8 mouse cellular contexts compared by ENCODE assay signal in the genomic region with DNA sequence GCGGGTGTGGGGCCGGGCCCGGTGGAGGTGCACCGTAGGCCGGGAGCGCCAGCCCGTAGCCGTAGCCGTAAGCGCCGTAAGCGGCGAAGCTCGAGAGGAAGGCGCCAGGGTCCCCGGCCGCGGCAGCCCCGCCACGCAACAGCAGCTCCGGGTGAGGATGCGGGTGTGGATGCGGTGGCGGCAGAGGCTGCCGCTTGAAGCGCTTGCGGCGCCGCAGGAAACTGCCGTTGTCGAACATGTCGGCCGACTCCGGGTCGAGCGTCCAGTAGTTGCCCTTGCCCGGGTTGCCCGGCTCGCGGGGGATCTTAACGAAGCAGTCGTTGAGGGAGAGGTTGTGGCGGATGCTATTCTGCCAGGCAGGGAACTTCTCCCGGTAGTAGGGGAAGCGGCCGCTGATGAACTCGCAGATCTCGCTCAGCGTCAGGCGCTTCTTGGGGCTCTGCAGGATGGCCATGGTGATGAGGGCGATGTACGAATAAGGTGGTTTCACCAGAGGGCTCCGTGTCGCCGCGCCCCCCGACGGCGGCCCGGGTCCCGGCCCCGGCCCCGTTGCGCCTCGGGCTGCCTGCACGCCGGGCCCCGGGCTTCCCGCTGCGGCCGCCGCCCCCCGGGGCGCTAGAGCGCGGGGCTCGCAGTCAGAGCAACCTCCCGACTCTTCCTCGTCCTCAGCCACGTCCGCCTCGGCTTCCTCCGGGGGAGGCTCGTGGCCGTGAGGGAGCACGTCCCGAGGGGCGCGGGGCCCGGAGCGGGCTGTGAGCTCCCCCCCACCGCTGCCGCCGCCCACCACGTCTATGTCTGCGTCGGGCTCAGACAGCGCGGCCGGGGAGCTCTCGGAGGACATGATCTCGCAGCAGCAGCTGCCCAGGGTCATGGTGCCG. TPM values are rescaled to one million over a fixed set of nuclear protein-coding genes. Genes with fewer than 3 reads are reported as not detected.
DNase-seq lines count a peak whose midpoint lies in the region; ATAC-seq and TF ChIP-seq lines count a peak whose summit lies in the region.

No protein-coding gene starts in this region.

- peak overlapping the region; percentile 85 for H3K4me2 ChIP-seq in embryonic facial prominence, embryonic 14.5 days (ENCODE audit: low read depth, low read length)
- H3K4me2 ChIP-seq in hindbrain, embryonic 11.5 days (replicated peaks; ENCODE audit: low read depth, low read length): peak overlapping the region; percentile 74
- peak overlapping the region; percentile 85 for H3K4me2 ChIP-seq in liver, embryonic 13.5 days

- H3K9ac ChIP-seq in embryonic facial prominence, embryonic 14.5 days (ENCODE audit: low read depth, low read length): peak overlapping the region; percentile 71
- peak overlapping the region; percentile 23 for H3K9ac ChIP-seq in hindbrain, embryonic 11.5 days (ENCODE audit: low read depth, low read length)
- H3K9ac ChIP-seq in liver, embryonic 13.5 days: peak overlapping the region; percentile 55

- no peaks in the 10 kb centered on the region for H3K9me3 ChIP-seq in E14TG2a.4 (ENCODE audit: low read length)
- H3K9me3 ChIP-seq in embryonic facial prominence, embryonic 14.5 days (ENCODE audit: control insufficient read depth, low read length): no peaks in the 10 kb centered on the region
- H3K9me3 ChIP-seq in hindbrain, embryonic 11.5 days (ENCODE audit: control insufficient read depth, low read length): no peaks in the 10 kb centered on the region
- no peaks in the 10 kb centered on the region for H3K9me3 ChIP-seq in liver, embryonic 13.5 days (replicated peaks)

- DNase-seq in CD4-positive helper T cell, adult 2 months (ENCODE audit: low read depth, low spot score): peak; percentile 62
- no peak for DNase-seq in embryonic facial prominence, embryonic 14.5 days (ENCODE audit: low spot score)
- DNase-seq in hindbrain, embryonic 11.5 days (ENCODE audit: low spot score): peak; percentile 72
- no peak for DNase-seq in liver, embryonic 13.5 days
- no peak for DNase-seq in cerebellum, postnatal 36 days

- H3K4me3 ChIP-seq in E14TG2a.4 (replicated peaks; ENCODE audit: low read length): peak overlapping the region; percentile 79
- peak overlapping the region; percentile 63 for H3K4me3 ChIP-seq in embryonic facial prominence, embryonic 14.5 days (ENCODE audit: low read depth, low read length)
- peak overlapping the region; percentile 42 for H3K4me3 ChIP-seq in hindbrain, embryonic 11.5 days (ENCODE audit: low read depth, low read length)
- peak overlapping the region; percentile 62 for H3K4me3 ChIP-seq in liver, embryonic 13.5 days (replicated peaks)
- peak overlapping the region; percentile 34 for H3K4me3 ChIP-seq in olfactory bulb, adult 2 months (ENCODE audit: insufficient read depth, low read depth, low read length)

- H3K27me3 ChIP-seq in E14TG2a.4 (ENCODE audit: insufficient read depth, low read length): peaks cover 97% of the 10 kb centered on the region
- H3K27me3 ChIP-seq in embryonic facial prominence, embryonic 14.5 days (replicated peaks; ENCODE audit: control insufficient read depth, insufficient read depth, low read length): peaks cover 100% of the 10 kb centered on the region
- peaks cover 92% of the 10 kb centered on the region for H3K27me3 ChIP-seq in hindbrain, embryonic 11.5 days (ENCODE audit: control insufficient read depth, insufficient read depth, low read length)
- H3K27me3 ChIP-seq in liver, embryonic 13.5 days: peaks cover 100% of the 10 kb centered on the region

- peak overlapping the region; percentile 58 for H3K27ac ChIP-seq in embryonic facial prominence, embryonic 14.5 days (replicated peaks; ENCODE audit: low read depth, low read length)
- no peak overlapping the region for H3K27ac ChIP-seq in hindbrain, embryonic 11.5 days (ENCODE audit: low read depth, low read length)
- no peak overlapping the region for H3K27ac ChIP-seq in liver, embryonic 13.5 days
- H3K27ac ChIP-seq in olfactory bulb, adult 2 months (ENCODE audit: insufficient read depth, low read depth, low read length): no peak overlapping the region

- 1% methylated on average over 34 of the region's 103 CpGs for WGBS in embryonic facial prominence, embryonic 14.5 days
- 1% methylated on average over 89 of the region's 103 CpGs for WGBS in hindbrain, embryonic 11.5 days
- 1% methylated on average over 102 of the region's 103 CpGs for WGBS in liver, embryonic 13.5 days (ENCODE audit: insufficient replicate concordance)
- WGBS in olfactory bulb, adult 2 months: 1% methylated on average over 99 of the region's 103 CpGs

- H3K4me1 ChIP-seq in E14TG2a.4 (replicated peaks; ENCODE audit: low read depth, low read length): peaks cover 28% of the 10 kb centered on the region
- peaks cover 4% of the 10 kb centered on the region for H3K4me1 ChIP-seq in embryonic facial prominence, embryonic 14.5 days (ENCODE audit: control insufficient read depth, insufficient read depth, low read length)
- H3K4me1 ChIP-seq in hindbrain, embryonic 11.5 days (replicated peaks; ENCODE audit: control insufficient read depth, insufficient read depth, low read length): peaks cover 5% of the 10 kb centered on the region
- peaks cover 26% of the 10 kb centered on the region for H3K4me1 ChIP-seq in liver, embryonic 13.5 days (replicated peaks)
- peaks cover 10% of the 10 kb centered on the region for H3K4me1 ChIP-seq in olfactory bulb, adult 2 months (ENCODE audit: control insufficient read depth, insufficient read depth, low read length)

- no peak for TF ChIP-seq POLR2A in olfactory bulb, adult 2 months (IDR thresholded peaks at IDR 0.05; ENCODE audit: insufficient read depth, low read depth, low read length)

- peak; percentile 23 for ATAC-seq in embryonic facial prominence, embryonic 14.5 days (ENCODE audit: low read depth)
- ATAC-seq in hindbrain, embryonic 11.5 days (ENCODE audit: low FRiP score): peak; percentile 43
- no peak for ATAC-seq in liver, embryonic 13.5 days (ENCODE audit: low read depth)
- ATAC-seq in cerebellum, adult (ENCODE audit: insufficient number of reproducible peaks, low FRiP score, low TSS enrichment): no peak

- no peaks in the 10 kb centered on the region for H3K36me3 ChIP-seq in E14TG2a.4 (ENCODE audit: insufficient read depth, low read length)
- no peaks in the 10 kb centered on the region for H3K36me3 ChIP-seq in embryonic facial prominence, embryonic 14.5 days (ENCODE audit: control insufficient read depth, insufficient read depth, low read length)
- no peaks in the 10 kb centered on the region for H3K36me3 ChIP-seq in hindbrain, embryonic 11.5 days (ENCODE audit: control insufficient read depth, insufficient read depth, low read length)
- H3K36me3 ChIP-seq in liver, embryonic 13.5 days: no peaks in the 10 kb centered on the region

- TF ChIP-seq CTCF in E14TG2a.4 (conservative IDR thresholded peaks at IDR 0.05; ENCODE audit: low read length): no peak
- no peak for TF ChIP-seq CTCF in olfactory bulb, adult 2 months (IDR thresholded peaks at IDR 0.05; ENCODE audit: insufficient read depth, low read depth, low read length)

RNA-seq across cellular contexts. Expression of a gene that starts 0.5 kb away (rescaled TPM):
- polyA plus RNA-seq in embryonic facial prominence, embryonic 14.5 days (2014; fragmentation: Nextera tagmentation; extraction: Ambion mirVana): 0.81 and 1.3 TPM in 2 replicates
- polyA plus RNA-seq in hindbrain, embryonic 11.5 days (2014; fragmentation: Nextera tagmentation; extraction: Ambion mirVana): 0.74 and 0.93 TPM in 2 replicates
- not detected in 2 replicates for polyA plus RNA-seq in liver, embryonic 13.5 days (2015; fragmentation: Nextera tagmentation; extraction: Ambion mirVana)
- polyA plus RNA-seq in olfactory bulb, adult 2 months (2012; ENCODE audit: insufficient read depth, insufficient read length, low replicate concordance, missing spikeins): not detected in 2 replicates

RNA-seq across cellular contexts. Expression of a gene that starts 17.6 kb away (rescaled TPM):
- not detected in 2 replicates for polyA plus RNA-seq in embryonic facial prominence, embryonic 14.5 days (2014; fragmentation: Nextera tagmentation; extraction: Ambion mirVana)
- not detected in 2 replicates for polyA plus RNA-seq in hindbrain, embryonic 11.5 days (2014; fragmentation: Nextera tagmentation; extraction: Ambion mirVana)
- not detected in 2 replicates for polyA plus RNA-seq in liver, embryonic 13.5 days (2015; fragmentation: Nextera tagmentation; extraction: Ambion mirVana)
- not detected in 2 replicates for polyA plus RNA-seq in olfactory bulb, adult 2 months (2012; ENCODE audit: insufficient read depth, insufficient read length, low replicate concordance, missing spikeins)

Comparison
In these comparisons a context has a peak if more than half of its experiments do, and no peak if none do; other contexts are left out.
1. DNase-seq: peak in CD4-positive helper T cell, adult 2 months (single experiment) and hindbrain, embryonic 11.5 days (single experiment); none in embryonic facial prominence, embryonic 14.5 days (single experiment), liver, embryonic 13.5 days (single experiment) and cerebellum, postnatal 36 days (0 of 2).
2. ATAC-seq: peak in embryonic facial prominence, embryonic 14.5 days (single experiment) and hindbrain, embryonic 11.5 days (single experiment); none in liver, embryonic 13.5 days (single experiment) and cerebellum, adult (single experiment).
3. Peak in every context shown above with its lines, with median percentiles within 50 percentile points of each other: H3K4me3 ChIP-seq, H3K4me2 ChIP-seq and H3K9ac ChIP-seq.